Mouse (Mus musculus) heart, embryonic 11.5 days (tissue): ENCODE results near the gene Mrap. TPM values are rescaled to one million over a fixed set of nuclear protein-coding genes. Genes with fewer than 3 reads are reported as not detected.

Experiments
- ATAC-seq: fragments of 200-750 bp; cut with Nextera tagmentation; replicated peaks from 2 replicates; pipeline ENCODE4 v1.8.0; 2017; ENCODE audit warnings: moderate library complexity; ENCODE audit not compliant: insufficient number of reproducible peaks, low FRiP score, low TSS enrichment
- H3K27ac ChIP-seq: fragments of 300-500 bp; sonication (generic); 2 replicates; pipeline ENCODE4 v1.5.1; 2014; ENCODE audit warnings: mild to moderate bottlenecking, low read depth, low read length
- H3K27me3 ChIP-seq: fragments of 300-500 bp; sonication (generic); 2 replicates; pipeline ENCODE4 v1.6.1; 2014; ENCODE audit warnings: mild to moderate bottlenecking, low read length, mixed read lengths; ENCODE audit not compliant: control insufficient read depth, insufficient read depth
- H3K36me3 ChIP-seq: fragments of 300-500 bp; sonication (generic); 2 replicates; pipeline ENCODE4 v1.6.1; 2014; ENCODE audit warnings: mild to moderate bottlenecking, low read length, moderate library complexity, mixed read lengths; ENCODE audit not compliant: control insufficient read depth, insufficient read depth
- H3K4me1 ChIP-seq: fragments of 300-500 bp; sonication (generic); 2 replicates; pipeline ENCODE4 v1.6.1; 2014; ENCODE audit warnings: low read length; ENCODE audit not compliant: control insufficient read depth, insufficient read depth
- H3K4me2 ChIP-seq: fragments of 300-500 bp; sonication (generic); 2 replicates; pipeline ENCODE4 v1.6.1; 2014; ENCODE audit warnings: mild to moderate bottlenecking, moderate library complexity
- H3K4me3 ChIP-seq: fragments of 300-500 bp; sonication (generic); 2 replicates; pipeline ENCODE4 v1.5.1; 2014; ENCODE audit warnings: low read depth, low read length
- H3K9ac ChIP-seq: fragments of 300-500 bp; sonication (generic); 2 replicates; pipeline ENCODE4 v1.6.1; 2014; ENCODE audit warnings: mild to moderate bottlenecking, low read depth, low read length, moderate library complexity
- H3K9me3 ChIP-seq: fragments of 300-500 bp; sonication (generic); replicated peaks from 2 replicates; pipeline ENCODE4 v1.6.1; 2016; ENCODE audit warnings: low read length; ENCODE audit not compliant: control insufficient read depth
- WGBS: fragments of 180-500 bp; shearing (Covaris S2); extraction: QIAGEN DNeasy Blood & Tissue Kit; methylation state at CpG from one replicate; pipeline ENCODE4 v1.1.7; 2014; ENCODE audit not compliant: insufficient replicate concordance; 5-methylcytosine and 5-hydroxymethylcytosine counted together
- polyA plus RNA-seq: library from polyadenylated mRNA; unstranded; fragments of >200 nt; fragmentation: Nextera tagmentation; extraction: Ambion mirVana; gene quantifications from 2 replicates; pipeline ENCODE4 v1.2.1, GENCODE M21; 2014

Gene Mrap
- polyA plus RNA-seq, 1 experiment from 2014 or later: 36.3 TPM

DNA sequence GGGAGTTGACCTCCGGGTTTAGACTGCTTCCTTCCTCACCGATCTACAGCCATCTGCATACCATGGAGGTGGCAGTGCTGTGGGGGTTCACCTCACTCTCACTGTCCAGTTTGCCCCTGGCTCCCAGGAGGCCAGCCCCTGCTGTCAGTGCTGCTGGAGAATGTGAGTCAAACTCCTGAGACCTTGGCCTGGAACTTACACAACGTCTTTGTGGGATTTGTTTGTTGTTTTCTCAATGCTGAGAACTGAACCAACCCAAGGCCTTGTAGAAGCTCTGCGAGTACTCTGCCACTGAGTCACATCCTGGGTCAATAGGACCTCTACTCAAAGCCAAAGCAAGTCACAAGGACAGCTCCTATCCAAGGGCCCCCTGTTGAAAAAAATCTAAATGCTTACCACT is 2.4 kb upstream of the Mrap start:
- Histone ChIP-seq H3K4me1 (peaks cover 15% of the 10 kb centered on the region), H3K27ac (no peak overlapping the region), H3K4me2 (no peak overlapping the region), H3K27me3 (no peaks in the 10 kb centered on the region), H3K9me3 (peaks cover 4% of the 10 kb centered on the region; the same call in 1 of the 2 replicates), H3K4me3 (no peak overlapping the region), H3K9ac (no peak overlapping the region), H3K36me3 (no peaks in the 10 kb centered on the region)
- WGBS: 55% methylated on average over 4 of the region's 4 CpGs
- ATAC-seq: no peak

DNA sequence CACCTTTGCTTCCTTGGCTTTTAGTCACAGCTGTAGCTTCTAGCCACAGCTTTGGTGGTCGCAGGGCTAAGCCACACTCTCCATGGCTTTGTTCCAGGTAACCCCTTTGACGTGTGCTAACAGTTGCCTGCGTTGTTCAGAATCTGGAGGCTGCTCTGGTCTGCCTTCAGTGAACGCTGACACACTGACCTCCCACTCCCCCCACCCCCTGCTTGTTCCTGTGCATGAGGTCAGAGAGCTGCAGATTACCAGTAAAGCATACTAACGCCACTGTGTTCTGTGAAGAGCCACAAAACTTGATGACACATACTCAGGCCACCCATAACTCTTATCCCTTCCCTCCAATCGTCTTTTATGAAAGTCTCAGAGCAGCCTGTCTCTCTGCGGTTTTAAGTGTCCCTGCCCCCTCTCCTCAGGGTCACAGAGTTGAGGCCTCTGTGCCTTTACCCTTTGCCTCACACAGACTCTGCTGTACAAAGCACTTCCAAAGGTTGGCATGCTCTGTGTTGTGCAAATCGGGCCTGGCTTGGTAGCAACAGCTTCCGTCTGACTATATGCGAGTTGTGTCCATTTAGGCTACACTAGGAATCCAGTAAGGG is 1.2 kb upstream of the Mrap start:
- Histone ChIP-seq H3K9me3 (no peaks in the 10 kb centered on the region), H3K36me3 (no peaks in the 10 kb centered on the region), H3K4me2 (no peak overlapping the region), H3K27me3 (no peaks in the 10 kb centered on the region), H3K27ac (peak overlapping the region; percentile 10; the same call in 1 of the 2 replicates), H3K9ac (0 out of 2 replicates have a peak overlapping the region, but pooled peaks have one; percentile 10), H3K4me1 (peaks cover 17% of the 10 kb centered on the region), H3K4me3 (no peak overlapping the region)
- 41% methylated on average over 10 of the region's 10 CpGs for WGBS
- 0 out of 2 replicates have a peak, but pooled peaks have one; percentile 39 for ATAC-seq

DNA sequence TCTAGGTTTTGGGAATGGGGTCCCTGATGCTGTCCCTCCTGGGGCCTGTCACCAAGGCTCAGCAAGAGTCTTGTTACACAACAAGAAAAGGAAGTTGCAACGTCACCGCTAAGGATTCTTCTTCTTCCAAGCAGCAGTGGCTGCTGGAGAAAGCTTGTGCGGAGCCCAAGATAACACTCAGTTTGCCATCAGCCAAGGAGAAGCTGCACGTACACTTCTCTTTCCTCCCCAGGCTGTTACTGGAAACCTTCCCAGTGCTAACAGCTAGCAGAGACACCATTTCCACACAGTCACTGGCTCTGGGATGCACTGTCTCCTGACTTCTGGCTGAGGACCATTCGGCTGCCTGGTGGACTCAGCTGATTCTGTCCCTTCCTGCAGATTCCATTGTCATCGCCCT is 9.1 kb downstream of the Mrap start:
- H3K9ac ChIP-seq: no peak overlapping the region
- peaks cover 3% of the 10 kb centered on the region; the same call in 1 of the 2 replicates for H3K36me3 ChIP-seq
- peaks cover 37% of the 10 kb centered on the region for H3K4me1 ChIP-seq
- no peak overlapping the region for H3K27ac ChIP-seq
- WGBS: 62% methylated on average over 6 of the region's 6 CpGs
- H3K4me2 ChIP-seq: no peak overlapping the region
- H3K4me3 ChIP-seq: no peak overlapping the region
- no peaks in the 10 kb centered on the region for H3K9me3 ChIP-seq
- ATAC-seq: no peak
- no peaks in the 10 kb centered on the region for H3K27me3 ChIP-seq

DNA sequence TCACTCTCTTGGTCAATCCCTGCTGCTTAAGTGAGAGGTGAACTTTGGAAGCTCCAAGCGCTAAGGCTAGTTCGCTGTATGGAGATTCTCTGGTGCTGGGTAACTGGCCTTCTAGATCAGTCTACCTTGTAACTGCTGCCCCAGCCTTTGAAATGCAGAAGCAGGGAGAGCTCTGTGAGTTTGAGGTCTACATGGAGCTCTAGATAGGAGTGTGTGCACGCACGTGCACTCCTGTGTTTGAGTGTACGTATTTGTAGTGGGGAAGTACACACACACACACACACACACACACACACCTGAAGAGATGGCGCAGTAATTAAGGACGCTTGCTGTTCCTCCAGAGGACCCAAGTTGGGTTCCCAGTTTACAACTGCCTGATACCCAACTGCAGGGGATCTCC is 10.2 kb downstream of the Mrap start:
- Histone ChIP-seq H3K27ac (no peak overlapping the region), H3K4me3 (no peak overlapping the region), H3K9ac (no peak overlapping the region), H3K4me1 (peaks cover 37% of the 10 kb centered on the region), H3K4me2 (no peak overlapping the region), H3K9me3 (no peaks in the 10 kb centered on the region), H3K27me3 (no peaks in the 10 kb centered on the region), H3K36me3 (peaks cover 4% of the 10 kb centered on the region; the same call in 1 of the 2 replicates)
- WGBS: 88% methylated on average over 7 of the region's 7 CpGs
- ATAC-seq: no peak

DNA sequence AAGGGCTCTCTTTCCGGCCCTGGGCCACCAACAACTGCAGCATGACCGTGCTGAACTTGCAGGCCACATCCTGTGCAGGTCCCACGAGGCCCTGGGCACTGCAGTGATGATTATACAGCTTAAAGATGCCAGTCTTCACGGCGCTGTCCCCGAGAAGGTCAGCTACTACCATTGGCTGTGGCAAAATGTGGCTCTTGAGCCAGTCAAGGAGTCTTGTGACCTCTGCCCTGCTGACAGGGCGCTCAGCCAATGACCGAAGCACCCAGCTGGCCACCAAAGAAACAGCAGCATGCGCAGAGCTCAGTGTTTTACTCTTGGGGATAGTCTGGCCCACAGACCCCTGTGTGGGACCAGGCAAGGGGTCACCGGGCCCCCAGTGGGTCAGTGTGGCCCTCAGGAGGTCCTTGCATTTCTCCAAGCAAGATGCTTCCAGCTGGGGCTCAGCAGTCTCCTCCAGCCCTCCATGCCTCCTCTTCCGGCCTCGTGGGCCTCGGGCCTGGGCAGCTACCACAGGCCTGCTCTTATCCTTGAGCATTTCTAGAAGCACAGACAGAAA is 15.5 kb downstream of the Mrap start:
- H3K4me2 ChIP-seq: no peak overlapping the region
- no peak overlapping the region for H3K9ac ChIP-seq
- WGBS: 89% methylated on average over 13 of the region's 13 CpGs
- no peaks in the 10 kb centered on the region for H3K9me3 ChIP-seq
- H3K4me3 ChIP-seq: no peak overlapping the region
- H3K36me3 ChIP-seq: peaks cover 9% of the 10 kb centered on the region
- no peaks in the 10 kb centered on the region for H3K27me3 ChIP-seq
- peaks cover 19% of the 10 kb centered on the region for H3K4me1 ChIP-seq
- ATAC-seq: no peak
- H3K27ac ChIP-seq: no peak overlapping the region

DNA sequence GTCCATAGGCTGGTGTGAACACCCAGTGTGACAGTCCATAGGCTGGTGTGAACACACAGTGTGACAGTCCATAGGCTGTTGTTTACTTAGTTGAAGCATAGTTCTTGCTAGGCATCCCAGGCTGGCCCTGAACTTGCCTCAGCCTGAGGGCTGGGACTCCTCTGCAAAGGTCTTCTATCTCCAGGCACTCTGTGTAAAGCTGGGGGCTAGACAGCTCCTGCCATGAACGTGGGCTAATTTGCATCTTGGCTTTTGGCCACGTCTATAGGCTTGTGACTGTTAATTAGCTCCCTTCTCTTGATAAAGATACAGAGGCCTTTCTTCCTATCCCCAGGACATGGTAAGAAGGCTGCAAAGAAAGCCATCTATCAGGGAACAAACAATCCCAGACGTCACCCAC is 21.3 kb downstream of the Mrap start:
- no peaks in the 10 kb centered on the region for H3K27me3 ChIP-seq
- 73% methylated on average over 3 of the region's 3 CpGs for WGBS
- H3K27ac ChIP-seq: no peak overlapping the region
- no peak overlapping the region for H3K9ac ChIP-seq
- ATAC-seq: no peak
- peaks cover 11% of the 10 kb centered on the region; the same call in 1 of the 2 replicates for H3K4me1 ChIP-seq
- H3K4me2 ChIP-seq: no peak overlapping the region
- H3K9me3 ChIP-seq: no peaks in the 10 kb centered on the region
- H3K4me3 ChIP-seq: no peak overlapping the region
- peaks cover 9% of the 10 kb centered on the region for H3K36me3 ChIP-seq

DNA sequence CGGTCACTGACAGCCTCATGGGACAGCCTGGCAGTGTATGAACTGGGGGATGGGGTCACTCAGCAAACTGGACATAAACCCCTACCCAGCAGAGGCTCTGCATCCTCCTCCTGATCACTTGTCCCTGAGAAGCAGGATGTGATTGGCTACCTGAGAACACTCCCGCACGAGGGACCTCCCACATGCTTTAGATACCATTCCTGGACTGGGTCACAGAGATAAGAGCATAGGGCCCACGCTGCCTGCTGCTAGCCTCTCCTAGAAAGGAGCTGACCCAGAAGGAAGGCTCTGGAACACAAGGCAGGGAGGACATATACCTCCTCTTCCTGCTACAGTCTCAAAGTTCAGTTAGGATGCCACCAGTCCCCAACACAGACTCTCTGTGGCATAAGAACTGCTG is 22.5 kb downstream of the Mrap start:
- Histone ChIP-seq H3K4me2 (peak overlapping the region; percentile 6), H3K9me3 (no peaks in the 10 kb centered on the region), H3K27ac (peak overlapping the region; percentile 61; the same call in 1 of the 2 replicates), H3K36me3 (peaks cover 9% of the 10 kb centered on the region), H3K27me3 (no peaks in the 10 kb centered on the region), H3K9ac (no peak overlapping the region), H3K4me3 (no peak overlapping the region), H3K4me1 (peaks cover 11% of the 10 kb centered on the region; the same call in 1 of the 2 replicates)
- peak; percentile 87 for ATAC-seq
- WGBS: 16% methylated on average over 4 of the region's 4 CpGs

DNA sequence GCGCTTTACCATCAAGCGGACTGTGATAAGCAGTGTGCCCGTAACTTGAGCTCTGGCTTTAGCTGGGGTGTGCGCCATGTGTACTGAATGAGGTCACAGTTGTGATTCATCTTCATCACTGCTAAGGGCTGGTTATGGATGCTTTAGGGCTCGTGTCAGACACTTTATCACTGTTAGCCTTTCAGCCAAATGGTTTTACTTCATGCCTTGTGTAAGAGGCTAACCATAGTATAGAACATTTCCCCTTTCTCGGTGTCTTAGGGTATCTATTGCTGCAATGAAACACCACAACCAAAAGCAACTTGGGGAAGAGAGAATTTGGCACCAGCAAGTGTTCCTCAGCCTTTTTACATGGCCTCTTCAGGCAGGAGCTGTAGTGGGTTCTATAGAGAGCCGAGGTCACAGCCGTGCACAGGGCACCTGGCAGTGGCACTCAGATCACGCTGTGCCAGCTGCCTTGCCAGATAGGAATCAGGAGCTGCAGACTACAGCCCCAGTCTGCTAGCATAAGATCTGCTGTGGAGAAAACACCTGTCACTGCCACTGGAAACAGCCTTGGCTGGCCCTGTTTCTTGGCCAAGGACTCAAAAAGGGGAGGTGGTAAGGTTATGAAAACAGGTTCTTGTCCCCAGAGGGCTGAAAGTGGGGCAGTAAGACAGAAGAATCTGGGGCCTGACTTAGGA is 27.3 kb downstream of the Mrap start:
- Histone ChIP-seq H3K4me2 (no peak overlapping the region), H3K9me3 (0 out of 2 replicates have a peak, but pooled peaks cover 3% of the 10 kb centered on the region), H3K4me1 (peaks cover 7% of the 10 kb centered on the region; the same call in 1 of the 2 replicates), H3K9ac (no peak overlapping the region), H3K36me3 (peaks cover 28% of the 10 kb centered on the region), H3K27ac (no peak overlapping the region), H3K27me3 (no peaks in the 10 kb centered on the region), H3K4me3 (no peak overlapping the region)
- WGBS: 72% methylated on average over 9 of the region's 9 CpGs
- ATAC-seq: no peak
